In the genomic region with DNA sequence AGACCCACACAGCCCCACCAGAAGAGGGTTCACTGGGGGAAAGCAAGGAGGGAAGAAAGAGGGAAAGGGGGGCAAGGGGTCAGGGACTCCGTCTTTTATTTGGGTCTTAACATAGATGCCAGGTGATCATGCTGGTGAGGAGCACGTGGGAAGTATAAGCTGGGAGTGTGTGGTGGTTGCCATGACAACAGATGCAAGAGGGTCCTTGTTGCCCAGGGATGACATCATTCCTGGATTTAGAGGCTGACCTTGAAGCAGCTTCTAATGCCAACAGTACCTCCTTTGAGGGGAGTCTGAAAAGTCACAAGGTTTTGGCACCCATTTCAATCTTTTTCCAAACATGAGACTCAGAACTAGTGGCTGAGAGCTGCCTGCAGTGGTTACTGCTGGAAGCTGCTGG, we compare ENCODE assay signal across 20 mouse cellular contexts. TPM values are rescaled to one million over a fixed set of nuclear protein-coding genes. Genes with fewer than 3 reads are reported as not detected.
A peak's percentile ranks its signal among the peaks of the same experiment; 100 is the strongest.
DNase-seq lines count a peak whose midpoint lies in the region; ATAC-seq and TF ChIP-seq lines count a peak whose summit lies in the region.
"Had no signal": no experiment of that assay in that cellular context is flagged by ENCODE, and none has a peak within 500 bp of the region (broad histone marks: within the 10 kb centered on the region; RNA-seq: fewer than 3 reads in every experiment).

No protein-coding gene starts in this region.

- WGBS in lung, embryonic 14.5 days: 28% methylated on average over 2 of the region's 2 CpGs
- 35% methylated on average over 2 of the region's 2 CpGs for WGBS in lung, adult 2 months

- H3K27ac ChIP-seq in lung, embryonic 14.5 days (ENCODE audit: low read depth): no peak overlapping the region
- H3K27ac ChIP-seq: heart, embryonic 10.5 days; liver, embryonic 14.5 days had no signal

- ATAC-seq in lung, embryonic 14.5 days (ENCODE audit: insufficient read depth): no peak

- H3K4me3 ChIP-seq in lung, embryonic 14.5 days (ENCODE audit: low read depth, low read length): no peak overlapping the region
- no peak overlapping the region for H3K4me3 ChIP-seq in lung, adult 2 months (replicated peaks; ENCODE audit: extremely low read depth, low read depth, low read length)
- H3K4me3 ChIP-seq: erythroblast, embryonic 14.5 days; heart, embryonic 10.5 days had no signal

- H3K9me3 ChIP-seq in lung, embryonic 14.5 days (ENCODE audit: low read depth, low read length): no peaks in the 10 kb centered on the region
- H3K9me3 ChIP-seq: heart, embryonic 10.5 days had no signal

- TF ChIP-seq CTCF in lung, embryonic 14.5 days (IDR thresholded peaks at IDR 0.05; ENCODE audit: low read depth): no peak
- TF ChIP-seq CTCF in lung, adult 2 months (IDR thresholded peaks at IDR 0.05; ENCODE audit: insufficient read depth, low read length): no peak

- H3K27me3 ChIP-seq in lung, embryonic 14.5 days (ENCODE audit: insufficient read depth, low read length): no peaks in the 10 kb centered on the region

- no peaks in the 10 kb centered on the region for H3K4me1 ChIP-seq in lung, embryonic 14.5 days (ENCODE audit: insufficient read depth)
- peaks cover 4% of the 10 kb centered on the region; the same call in 1 of the 2 replicates for H3K4me1 ChIP-seq in lung, adult 2 months (ENCODE audit: control insufficient read depth, insufficient read depth, low read length)

- TF ChIP-seq POLR2A in lung, adult 2 months (IDR thresholded peaks at IDR 0.05; ENCODE audit: borderline replicate concordance, extremely low read depth, low read depth, low read length): no peak

- peaks cover 4% of the 10 kb centered on the region; the same call in 1 of the 2 replicates for H3K36me3 ChIP-seq in lung, embryonic 14.5 days (ENCODE audit: insufficient read depth)

- H3K9ac ChIP-seq in lung, embryonic 14.5 days: no peak overlapping the region
- H3K9ac ChIP-seq: liver, embryonic 14.5 days had no signal

- H3K4me2 ChIP-seq in lung, embryonic 14.5 days: no peak overlapping the region

- DNase-seq in cerebellum, postnatal 10 days: peak; percentile 57 to 70
- no peak for DNase-seq in cerebellum, adult 9-11 months
- DNase-seq in lung, embryonic 14.5 days: peak; percentile 49
- no peak for DNase-seq in lung, adult 2 months
- DNase-seq in MN1 (ENCODE audit: low spot score): peak; percentile 54
- peak; percentile 46 for DNase-seq in brain, adult 2 months (ENCODE audit: low read depth, low spot score)
- no peak for DNase-seq in embryo, embryonic 10.5 days (ENCODE audit: low spot score)
- no peak for DNase-seq in layer of hippocampus, adult 11-12 months (ENCODE audit: low spot score)
- DNase-seq: B cell, adult 2 months; cerebellum, adult 11-12 months; cerebellum, postnatal 36 days; heart, postnatal 10 days; kidney, adult 8-10 months; kidney, postnatal 36 days; layer of hippocampus, adult 9-11 months; lung, postnatal 14 days; thymus, postnatal 4 days had no signal

RNA-seq across cellular contexts. Expression of a gene that starts 3.2 kb away (rescaled TPM):
- 23.8 and 28.2 TPM in 2 replicates for polyA plus RNA-seq in lung, embryonic 14.5 days (2014; fragmentation: Nextera tagmentation; extraction: Ambion mirVana)
- 30.8 and 41.5 TPM in 2 replicates for polyA plus RNA-seq in lung, adult 2 months (2012; rRNA removed)
- polyA plus RNA-seq: erythroblast, embryonic 14.5 days had no signal

RNA-seq across cellular contexts. Expression of a gene that starts 6.4 kb away (rescaled TPM):
- polyA plus RNA-seq in lung, embryonic 14.5 days (2014; fragmentation: Nextera tagmentation; extraction: Ambion mirVana): 137 and 145 TPM in 2 replicates
- 106 TPM in 2 replicates for polyA plus RNA-seq in lung, adult 2 months (2012; rRNA removed)

RNA-seq across cellular contexts. Expression of a gene that starts 18.3 kb away (rescaled TPM):
- polyA plus RNA-seq in lung, embryonic 14.5 days (2014; fragmentation: Nextera tagmentation; extraction: Ambion mirVana): 70.2 and 84.2 TPM in 2 replicates
- polyA plus RNA-seq in lung, adult 2 months (2012; rRNA removed): 4.8 and 9.1 TPM in 2 replicates

RNA-seq across cellular contexts. Expression of a gene that starts 18.4 kb away (rescaled TPM):
- polyA plus RNA-seq in lung, embryonic 14.5 days (2014; fragmentation: Nextera tagmentation; extraction: Ambion mirVana): 167 and 171 TPM in 2 replicates
- polyA plus RNA-seq in lung, adult 2 months (2012; rRNA removed): 110 and 112 TPM in 2 replicates

RNA-seq across cellular contexts. Expression of a gene that starts 39.5 kb away (rescaled TPM):
- 32.2 and 34.1 TPM in 2 replicates for polyA plus RNA-seq in lung, embryonic 14.5 days (2014; fragmentation: Nextera tagmentation; extraction: Ambion mirVana)
- 96.4 and 109 TPM in 2 replicates for polyA plus RNA-seq in lung, adult 2 months (2012; rRNA removed)

Comparison
In these comparisons a context has a peak if more than half of its experiments do, and no peak if none do; other contexts are left out.
1. DNase-seq: peak in cerebellum, postnatal 10 days (2 of 2), lung, embryonic 14.5 days (single experiment), MN1 (single experiment) and brain, adult 2 months (single experiment); none in cerebellum, adult 9-11 months (single experiment), lung, adult 2 months (single experiment), embryo, embryonic 10.5 days (single experiment) and layer of hippocampus, adult 11-12 months (single experiment).